Mouse (Mus musculus): Measurements from ENCODE around the gene Cdk8. TPM values are rescaled to one million over a fixed set of nuclear protein-coding genes. Genes with fewer than 3 reads are reported as not detected.

Cdk8 gene
- total RNA-seq, 2 experiments from 2014 or later: 60.3 to 60.4 TPM

GRCm38 (mm10) chr5:146231655-146231996 lies 596 bp downstream of the Cdk8 start:
- ATAC-seq (replicated peaks; ENCODE audit: low FRiP score, low TSS enrichment, poor library complexity, severe bottlenecking): 0 out of 2 replicates have a peak, but pooled peaks have one; percentile 1

- no peak for ATAC-seq (replicated peaks; ENCODE audit: low FRiP score, low TSS enrichment, poor library complexity, severe bottlenecking)
Observed at GRCm38 (mm10) chr5:146232056-146232675, 1.1 kb downstream of the Cdk8 start.

DNA sequence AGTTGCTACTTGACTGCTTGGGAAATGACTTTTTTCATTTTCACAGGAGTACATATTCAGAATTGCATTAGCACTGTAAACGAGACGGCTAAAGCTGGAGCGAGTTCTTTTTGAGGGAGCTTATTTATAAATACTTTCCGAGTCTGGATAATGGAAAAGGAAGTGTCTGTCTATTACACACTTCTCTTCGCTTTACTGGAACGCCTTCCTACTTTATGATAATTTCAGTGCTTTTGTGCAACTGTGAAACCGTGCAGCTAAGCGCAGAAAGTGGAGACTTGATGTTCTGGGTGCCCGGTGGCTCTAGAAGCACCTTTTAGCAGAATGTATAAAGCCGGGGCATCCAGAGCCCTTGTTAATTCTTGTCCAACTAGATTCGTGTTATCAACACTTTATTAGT lies 1.8 kb downstream of the Cdk8 start:
- ATAC-seq (replicated peaks; ENCODE audit: low FRiP score, low TSS enrichment, poor library complexity, severe bottlenecking): no peak

GRCm38 (mm10) chr5:146234336-146234735 lies 3.3 kb downstream of the Cdk8 start:
- ATAC-seq (replicated peaks; ENCODE audit: low FRiP score, low TSS enrichment, poor library complexity, severe bottlenecking): peak; percentile 18; the same call in 1 of the 2 replicates

DNA sequence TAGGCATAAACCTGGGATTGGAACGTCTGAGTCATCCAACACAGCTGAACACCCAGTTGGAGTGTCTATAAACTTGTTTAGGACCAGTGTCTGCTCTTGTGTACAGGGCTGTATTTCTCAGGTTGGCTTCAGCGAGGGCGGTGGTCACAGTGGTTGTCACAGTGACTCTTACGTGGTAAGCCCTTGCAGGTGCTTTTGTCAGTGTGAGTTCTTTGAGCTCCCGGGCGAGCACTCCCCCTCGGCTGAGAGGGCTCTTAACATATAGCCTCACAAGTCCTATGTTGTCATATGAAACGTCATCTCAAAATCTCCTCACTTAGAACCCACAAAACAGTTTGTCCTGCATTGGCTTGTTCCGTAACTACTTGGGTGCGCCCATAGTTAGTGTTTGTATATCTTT lies 7.2 kb downstream of the Cdk8 start:
- ATAC-seq (replicated peaks; ENCODE audit: low FRiP score, low TSS enrichment, poor library complexity, severe bottlenecking): no peak

- no peak for ATAC-seq (replicated peaks; ENCODE audit: low FRiP score, low TSS enrichment, poor library complexity, severe bottlenecking)
Observed at GRCm38 (mm10) chr5:146240771-146241170, 9.7 kb downstream of the Cdk8 start.

DNA sequence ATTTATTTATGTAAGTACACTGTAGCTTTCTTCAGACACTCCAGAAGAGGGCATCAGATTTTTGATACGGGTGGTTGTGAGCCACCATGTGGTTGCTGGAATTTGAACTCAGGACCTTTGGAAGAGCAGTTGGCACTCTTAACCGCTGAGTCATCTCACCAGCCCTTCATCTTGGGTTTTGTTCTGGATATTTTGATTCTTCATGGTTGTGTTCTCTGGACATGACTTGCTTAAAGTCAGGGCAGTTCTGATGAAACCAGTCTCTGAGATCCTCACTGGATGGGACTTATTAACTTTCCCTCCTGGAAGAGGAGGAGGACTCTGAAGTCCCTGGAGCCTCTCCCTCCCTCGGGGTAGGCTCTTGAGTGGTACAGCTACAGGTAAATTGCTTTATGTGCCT lies 10.2 kb downstream of the Cdk8 start:
- ATAC-seq (replicated peaks; ENCODE audit: low FRiP score, low TSS enrichment, poor library complexity, severe bottlenecking): no peak

GRCm38 (mm10) chr5:146245193-146245592 lies 14.2 kb downstream of the Cdk8 start:
- peak; percentile 93 for ATAC-seq (replicated peaks; ENCODE audit: low FRiP score, low TSS enrichment, poor library complexity, severe bottlenecking)

DNA sequence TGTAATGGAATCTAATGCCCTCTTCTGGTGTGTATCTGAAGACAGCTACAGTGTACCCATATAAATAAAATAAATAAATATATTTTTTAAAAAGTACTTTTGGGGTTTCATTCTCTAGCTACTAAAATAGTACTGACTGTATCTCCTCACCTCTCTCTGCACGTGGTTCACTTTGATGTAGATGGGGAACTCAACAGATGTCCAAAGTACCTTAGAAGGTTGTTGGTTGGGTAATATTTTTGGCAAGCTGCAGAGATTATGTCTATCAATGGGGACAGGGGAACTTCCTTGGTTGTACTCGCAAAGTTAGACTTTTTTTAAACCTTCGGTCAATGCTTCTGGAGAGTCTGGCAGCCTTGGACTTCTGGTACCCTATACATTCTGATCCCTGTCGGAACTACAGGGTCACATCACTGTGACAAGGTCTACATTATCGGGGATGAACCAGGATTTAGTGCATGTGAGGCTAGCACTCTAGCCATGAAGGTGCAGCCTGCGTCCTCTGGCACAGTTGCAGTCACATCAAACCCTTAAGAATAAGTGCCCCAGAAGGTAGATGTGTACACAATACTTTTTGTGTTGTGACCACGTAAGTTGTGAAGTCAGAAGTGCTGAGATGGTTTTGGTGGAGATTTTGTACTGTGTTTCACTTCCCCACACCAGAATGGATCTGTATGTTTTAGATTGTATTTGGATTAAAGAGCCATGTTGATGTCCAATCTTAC lies 14.8 kb downstream of the Cdk8 start:
- ATAC-seq (replicated peaks; ENCODE audit: low FRiP score, low TSS enrichment, poor library complexity, severe bottlenecking): no peak

- no peak for ATAC-seq (replicated peaks; ENCODE audit: low FRiP score, low TSS enrichment, poor library complexity, severe bottlenecking)
Observed at GRCm38 (mm10) chr5:146246386-146246785, 15.4 kb downstream of the Cdk8 start.

- ATAC-seq (replicated peaks; ENCODE audit: low FRiP score, low TSS enrichment, poor library complexity, severe bottlenecking): no peak
Observed at GRCm38 (mm10) chr5:146247709-146248108, 16.7 kb downstream of the Cdk8 start.

DNA sequence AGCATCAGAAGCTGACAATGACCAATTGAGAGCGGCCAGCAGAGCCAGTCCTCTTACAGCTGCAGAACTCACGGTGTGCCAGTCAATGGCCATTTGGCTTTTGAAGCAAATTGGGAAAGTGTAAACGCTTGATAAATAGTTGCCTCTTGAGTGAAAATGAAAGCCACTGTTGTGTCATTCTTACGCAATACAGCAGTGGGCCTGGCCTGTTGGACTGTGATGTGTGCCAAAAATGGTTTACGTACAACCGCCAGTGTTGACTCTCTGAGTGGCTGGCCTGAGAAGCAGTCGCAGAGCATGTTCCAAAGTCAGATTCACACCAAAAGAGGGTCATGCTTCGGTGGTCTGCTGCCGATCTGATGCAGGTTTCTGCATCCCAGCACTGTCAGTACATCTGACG lies 17.7 kb downstream of the Cdk8 start:
- no peak for ATAC-seq (replicated peaks; ENCODE audit: low FRiP score, low TSS enrichment, poor library complexity, severe bottlenecking)

GRCm38 (mm10) chr5:146250369-146251075 lies 19.5 kb downstream of the Cdk8 start:
- peak; percentile 98 for ATAC-seq (replicated peaks; ENCODE audit: low FRiP score, low TSS enrichment, poor library complexity, severe bottlenecking)

- ATAC-seq (replicated peaks; ENCODE audit: low FRiP score, low TSS enrichment, poor library complexity, severe bottlenecking): no peak
Observed at GRCm38 (mm10) chr5:146251663-146252429, 20.8 kb downstream of the Cdk8 start.

DNA sequence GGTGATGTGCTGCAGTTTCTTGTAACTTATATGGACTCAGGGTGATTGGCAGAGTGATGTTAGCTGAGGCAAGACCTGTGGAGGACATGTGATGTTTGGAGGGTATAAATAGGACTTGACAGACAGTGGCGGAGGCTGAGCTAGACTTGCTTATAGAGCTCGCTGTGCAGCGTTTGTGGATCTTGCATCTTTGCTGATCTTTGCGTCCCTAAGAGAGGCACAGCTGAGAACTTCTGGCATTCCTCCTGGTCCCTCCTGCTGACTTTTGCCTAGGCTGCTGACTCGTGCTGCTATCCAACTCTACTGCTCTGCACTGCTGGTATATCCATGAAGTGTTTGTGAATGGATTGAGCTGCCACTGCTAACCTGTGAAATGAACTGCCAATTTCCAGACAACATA lies 22.6 kb downstream of the Cdk8 start:
- ATAC-seq (replicated peaks; ENCODE audit: low FRiP score, low TSS enrichment, poor library complexity, severe bottlenecking): no peak

DNA sequence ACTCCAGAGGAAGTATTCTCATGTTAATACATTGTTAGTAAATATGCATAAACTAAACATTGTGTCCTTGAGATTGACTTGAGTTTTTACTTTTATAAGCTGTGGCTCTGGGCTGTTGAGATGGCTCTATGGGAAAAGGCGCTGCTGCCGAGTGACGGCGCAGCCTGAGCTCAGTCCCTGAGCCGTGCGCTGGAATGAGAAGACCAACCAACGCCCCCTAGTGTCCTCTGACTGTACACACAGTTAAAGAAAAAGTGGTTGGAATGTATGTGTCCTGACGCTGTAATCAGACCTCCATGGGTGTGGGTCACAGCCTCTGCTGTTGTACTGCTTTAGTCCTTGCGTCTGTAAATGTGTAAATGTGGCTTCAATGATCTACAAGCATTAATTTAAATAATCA lies 29.0 kb downstream of the Cdk8 start:
- ATAC-seq (replicated peaks; ENCODE audit: low FRiP score, low TSS enrichment, poor library complexity, severe bottlenecking): peak; percentile 51; the same call in 1 of the 2 replicates

DNA sequence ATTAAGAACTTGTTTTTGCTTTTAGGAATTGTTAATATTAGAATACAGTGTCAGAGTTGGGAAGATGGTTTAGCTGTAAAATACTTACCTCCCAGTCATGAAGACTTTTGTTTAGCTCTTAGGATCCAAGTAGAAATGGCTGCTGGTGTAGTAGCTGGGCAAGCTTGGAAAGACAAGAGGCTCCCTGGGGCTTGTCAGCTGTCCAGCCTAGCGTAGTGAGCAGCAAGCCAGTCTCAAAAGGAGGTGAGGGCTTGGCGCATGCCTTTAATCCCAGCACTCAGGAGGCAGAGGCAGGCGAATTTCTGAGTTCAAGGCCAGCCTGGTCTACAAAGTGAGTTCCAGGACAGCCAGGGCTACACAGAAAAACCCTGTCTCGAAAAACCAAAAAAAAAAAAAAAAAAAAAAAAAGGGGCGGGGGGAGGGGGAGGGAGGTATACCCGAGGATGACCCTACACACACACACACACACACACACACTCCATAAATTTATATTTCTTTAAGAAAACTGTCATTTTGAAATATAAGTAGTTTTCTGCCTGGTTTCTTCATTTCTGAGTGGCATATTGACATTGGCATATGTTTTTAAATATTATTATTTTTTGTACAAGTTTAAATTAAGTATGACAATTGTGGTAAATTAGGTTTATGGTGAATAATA lies 35.0 kb downstream of the Cdk8 start:
- ATAC-seq (replicated peaks; ENCODE audit: low FRiP score, low TSS enrichment, poor library complexity, severe bottlenecking): no peak

DNA sequence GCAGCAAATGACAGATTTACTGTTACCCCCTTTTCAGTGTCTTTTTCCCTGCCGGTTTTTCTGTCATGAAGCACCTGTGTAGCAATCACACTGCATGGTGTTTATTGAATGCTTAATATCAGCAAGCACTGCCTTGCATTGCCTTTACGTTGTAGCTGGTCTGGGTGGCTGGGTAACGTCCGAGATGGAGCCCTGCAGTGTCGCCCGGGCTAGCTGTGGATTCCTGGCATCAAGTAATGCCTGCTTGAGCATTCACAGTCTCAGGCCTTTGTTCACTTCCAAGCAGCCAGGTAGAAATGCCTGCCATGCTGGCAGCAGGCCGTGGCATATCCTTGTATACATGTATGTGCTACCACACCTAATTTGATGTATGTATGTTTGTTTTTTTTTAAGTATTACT lies 36.7 kb downstream of the Cdk8 start:
- ATAC-seq (replicated peaks; ENCODE audit: low FRiP score, low TSS enrichment, poor library complexity, severe bottlenecking): no peak

DNA sequence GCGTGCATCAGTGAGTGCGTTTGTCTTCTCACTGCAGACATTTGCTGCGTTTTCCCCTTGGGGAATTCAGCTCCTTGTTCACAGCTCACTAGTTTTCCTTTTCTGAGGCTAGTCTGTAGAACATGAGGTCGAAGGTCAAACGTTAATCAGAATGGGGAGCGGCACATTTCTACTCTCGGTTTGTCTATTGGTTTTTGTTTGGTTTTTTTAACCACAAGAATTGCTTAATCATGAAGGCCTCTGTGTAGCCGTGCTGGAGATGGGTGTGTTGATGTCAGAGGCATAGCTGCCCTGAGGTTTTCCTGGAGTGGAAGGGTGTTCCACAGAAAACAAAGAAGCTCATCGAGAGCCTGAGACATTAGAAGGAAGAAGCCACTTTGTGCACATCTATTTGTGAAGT lies 39.6 kb downstream of the Cdk8 start:
- no peak for ATAC-seq (replicated peaks; ENCODE audit: low FRiP score, low TSS enrichment, poor library complexity, severe bottlenecking)

GRCm38 (mm10) chr5:146271662-146272061 lies 40.6 kb downstream of the Cdk8 start:
- ATAC-seq (replicated peaks; ENCODE audit: low FRiP score, low TSS enrichment, poor library complexity, severe bottlenecking): no peak
